Mouse (Mus musculus): ENCODE data around the gene C1qc.
A peak's percentile ranks its signal among the peaks of the same experiment; 100 is the strongest.

The C1qc gene

GRCm38 (mm10) chr4:136852119-136852518 lies 40.7 kb downstream of the C1qc start:
- DNase-seq (ENCODE audit: low read depth, low spot score) = no peak

DNA sequence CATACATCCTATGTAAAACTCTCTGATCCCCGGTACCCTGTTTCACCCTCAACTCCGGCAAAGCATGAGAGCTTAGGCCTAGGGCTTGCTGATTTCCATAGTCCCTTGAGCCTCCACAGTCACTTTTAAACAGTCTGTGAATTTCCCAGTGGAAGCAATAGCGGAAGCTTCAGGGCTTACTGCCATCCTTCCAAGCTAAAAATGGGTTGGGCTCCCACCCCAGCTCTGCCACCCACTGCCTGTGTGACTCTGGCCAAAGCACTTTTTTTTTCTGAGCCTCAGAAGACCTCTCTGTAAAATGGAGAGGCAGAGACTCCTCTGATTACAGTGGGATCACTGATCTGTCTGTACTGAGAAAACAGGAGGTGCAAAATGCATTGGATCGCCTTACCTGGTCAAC lies 44.3 kb downstream of the C1qc start:
- DNase-seq (ENCODE audit: low read depth, low spot score) = no peak

DNA sequence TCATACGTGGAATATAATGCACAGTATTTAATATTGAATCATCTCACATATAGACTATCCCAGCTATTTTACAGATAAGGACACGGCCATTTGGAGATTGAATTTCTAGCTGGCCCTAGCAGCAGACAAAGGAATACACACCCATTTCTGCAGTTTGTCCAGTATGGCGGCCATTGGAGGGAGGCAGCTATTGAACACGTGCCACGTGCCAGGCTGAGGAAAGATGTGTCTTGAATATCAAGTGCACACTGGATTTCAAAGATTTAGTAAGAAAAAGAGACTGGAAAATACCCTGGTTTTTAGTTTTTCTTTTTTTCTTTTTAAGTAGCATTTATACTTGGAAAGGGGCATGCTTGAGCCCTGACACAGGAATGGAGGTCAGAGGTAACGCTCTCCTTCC lies 45.7 kb downstream of the C1qc start:
- no peak for DNase-seq (ENCODE audit: low read depth, low spot score)

GRCm38 (mm10) chr4:136842802-136843201 lies 50.1 kb downstream of the C1qc start:
- no peak for DNase-seq (ENCODE audit: low read depth, low spot score)

- DNase-seq (ENCODE audit: low read depth, low spot score) = no peak
These were observed 50.8 kb downstream of the C1qc start for GRCm38 (mm10) chr4:136842033-136842432.

GRCm38 (mm10) chr4:136841056-136841455 lies 51.8 kb downstream of the C1qc start:
- peak; percentile 81 for DNase-seq (ENCODE audit: low read depth, low spot score)
